Mouse (Mus musculus) neural tube, embryonic 12.5 days (tissue): ENCODE data around the gene Atxn1. TPM values are rescaled to one million over a fixed set of nuclear protein-coding genes. Genes with fewer than 3 reads are reported as not detected.

Experiments
- ATAC-seq: fragments of 200-750 bp; cut with Nextera tagmentation; 2 replicates; pipeline ENCODE4 v1.8.0; 2017; ENCODE audit warnings: low read depth, mild to moderate bottlenecking, moderate TSS enrichment, moderate library complexity; ENCODE audit not compliant: low FRiP score
- H3K27ac ChIP-seq: fragments of 300-500 bp; sonication (generic); 2 replicates; pipeline ENCODE4 v1.5.1; 2016
- H3K27me3 ChIP-seq: fragments of 300-500 bp; sonication (generic); replicated peaks from 2 replicates; pipeline ENCODE4 v1.6.1; 2016; ENCODE audit warnings: mild to moderate bottlenecking
- H3K36me3 ChIP-seq: fragments of 300-500 bp; sonication (generic); 2 replicates; pipeline ENCODE4 v1.6.1; 2016; ENCODE audit warnings: mild to moderate bottlenecking
- H3K4me1 ChIP-seq: fragments of 300-500 bp; sonication (generic); 2 replicates; pipeline ENCODE4 v1.6.1; 2016
- H3K4me2 ChIP-seq: fragments of 300-500 bp; sonication (generic); replicated peaks from 2 replicates; pipeline ENCODE4 v1.6.1; 2016; ENCODE audit warnings: mild to moderate bottlenecking
- H3K4me3 ChIP-seq: fragments of 300-500 bp; sonication (generic); 2 replicates; pipeline ENCODE4 v1.5.1; 2016
- H3K9ac ChIP-seq: fragments of 300-500 bp; sonication (generic); 2 replicates; pipeline ENCODE4 v1.6.1; 2016; ENCODE audit warnings: mild to moderate bottlenecking
- H3K9me3 ChIP-seq: fragments of 300-500 bp; sonication (generic); 2 replicates; pipeline ENCODE4 v1.6.1; 2016; ENCODE audit warnings: mild to moderate bottlenecking
- WGBS: fragments of 180-500 bp; shearing (Covaris S2); methylation state at CpG from one replicate; pipeline ENCODE4 v1.1.7; 2016; 5-methylcytosine and 5-hydroxymethylcytosine counted together
- polyA plus RNA-seq: library from polyadenylated mRNA; unstranded; fragments of >200 nt; fragmentation: Nextera tagmentation; extraction: Ambion mirVana; gene quantifications from 2 replicates; pipeline ENCODE4 v1.2.1, GENCODE M21; 2016

Atxn1 gene
- polyA plus RNA-seq, 1 experiment from 2014 or later, result 3.4 TPM

- Histone ChIP-seq H3K27me3 (no peaks in the 10 kb centered on the region), H3K9ac (no peak overlapping the region), H3K4me1 (0 out of 2 replicates have a peak, but pooled peaks cover 3% of the 10 kb centered on the region), H3K4me3 (no peak overlapping the region), H3K9me3 (no peaks in the 10 kb centered on the region), H3K36me3 (no peaks in the 10 kb centered on the region), H3K4me2 (no peak overlapping the region), H3K27ac (no peak overlapping the region)
- 91% methylated on average over 5 of the region's 5 CpGs for WGBS
- ATAC-seq, result no peak
These were observed 84.3 kb downstream of the Atxn1 start for GRCm38 (mm10) chr13:45880543-45880845.

GRCm38 (mm10) chr13:45879746-45880542, 84.9 kb downstream of the Atxn1 start:
- no peaks in the 10 kb centered on the region for H3K36me3 ChIP-seq
- no peak overlapping the region for H3K9ac ChIP-seq
- H3K4me1 ChIP-seq, result 0 out of 2 replicates have a peak, but pooled peaks cover 3% of the 10 kb centered on the region
- no peak overlapping the region for H3K4me3 ChIP-seq
- H3K4me2 ChIP-seq, result no peak overlapping the region
- no peak overlapping the region for H3K27ac ChIP-seq
- H3K27me3 ChIP-seq, result no peaks in the 10 kb centered on the region
- no peak for ATAC-seq
- 66% methylated on average over 14 of the region's 14 CpGs for WGBS
- H3K9me3 ChIP-seq, result no peaks in the 10 kb centered on the region

- Histone ChIP-seq H3K36me3 (no peaks in the 10 kb centered on the region), H3K4me1 (no peaks in the 10 kb centered on the region), H3K4me2 (no peak overlapping the region), H3K4me3 (no peak overlapping the region), H3K27me3 (no peaks in the 10 kb centered on the region), H3K9me3 (no peaks in the 10 kb centered on the region), H3K9ac (no peak overlapping the region), H3K27ac (no peak overlapping the region)
- ATAC-seq, result no peak
- 80% methylated on average over 5 of the region's 5 CpGs for WGBS
These were observed 87.9 kb downstream of the Atxn1 start for GRCm38 (mm10) chr13:45876939-45877338.

GRCm38 (mm10) chr13:45876368-45876760, 88.4 kb downstream of the Atxn1 start:
- Histone ChIP-seq H3K4me3 (no peak overlapping the region), H3K27me3 (no peaks in the 10 kb centered on the region), H3K4me1 (no peaks in the 10 kb centered on the region), H3K36me3 (no peaks in the 10 kb centered on the region), H3K4me2 (no peak overlapping the region), H3K9me3 (no peaks in the 10 kb centered on the region), H3K9ac (no peak overlapping the region), H3K27ac (no peak overlapping the region)
- ATAC-seq, result no peak
- 85% methylated on average over 2 of the region's 2 CpGs for WGBS

GRCm38 (mm10) chr13:45875686-45876367, 89.0 kb downstream of the Atxn1 start:
- no peak overlapping the region for H3K4me3 ChIP-seq
- H3K4me2 ChIP-seq, result no peak overlapping the region
- no peaks in the 10 kb centered on the region for H3K36me3 ChIP-seq
- no peak overlapping the region for H3K27ac ChIP-seq
- no peak overlapping the region for H3K9ac ChIP-seq
- H3K9me3 ChIP-seq, result no peaks in the 10 kb centered on the region
- no peaks in the 10 kb centered on the region for H3K4me1 ChIP-seq
- ATAC-seq, result no peak
- 87% methylated on average over 6 of the region's 6 CpGs for WGBS
- no peaks in the 10 kb centered on the region for H3K27me3 ChIP-seq

GRCm38 (mm10) chr13:45874196-45874595, 90.6 kb downstream of the Atxn1 start:
- H3K27me3 ChIP-seq, result no peaks in the 10 kb centered on the region
- H3K27ac ChIP-seq, result no peak overlapping the region
- no peak overlapping the region for H3K4me3 ChIP-seq
- no peaks in the 10 kb centered on the region for H3K4me1 ChIP-seq
- 93% methylated on average over 4 of the region's 4 CpGs for WGBS
- H3K4me2 ChIP-seq, result no peak overlapping the region
- no peak for ATAC-seq
- no peaks in the 10 kb centered on the region for H3K36me3 ChIP-seq
- no peak overlapping the region for H3K9ac ChIP-seq
- H3K9me3 ChIP-seq, result no peaks in the 10 kb centered on the region

GRCm38 (mm10) chr13:45872966-45873365, 91.8 kb downstream of the Atxn1 start:
- no peaks in the 10 kb centered on the region for H3K9me3 ChIP-seq
- H3K4me1 ChIP-seq, result no peaks in the 10 kb centered on the region
- no peak overlapping the region for H3K4me2 ChIP-seq
- no peak overlapping the region for H3K4me3 ChIP-seq
- no peak overlapping the region for H3K27ac ChIP-seq
- no peaks in the 10 kb centered on the region for H3K27me3 ChIP-seq
- 94% methylated on average over 7 of the region's 7 CpGs for WGBS
- ATAC-seq, result no peak
- no peak overlapping the region for H3K9ac ChIP-seq
- no peaks in the 10 kb centered on the region for H3K36me3 ChIP-seq

GRCm38 (mm10) chr13:45872041-45872746, 92.6 kb downstream of the Atxn1 start:
- no peaks in the 10 kb centered on the region for H3K36me3 ChIP-seq
- H3K4me1 ChIP-seq, result no peaks in the 10 kb centered on the region
- no peaks in the 10 kb centered on the region for H3K27me3 ChIP-seq
- H3K9ac ChIP-seq, result no peak overlapping the region
- ATAC-seq, result no peak
- no peaks in the 10 kb centered on the region for H3K9me3 ChIP-seq
- no peak overlapping the region for H3K4me2 ChIP-seq
- H3K27ac ChIP-seq, result no peak overlapping the region
- 87% methylated on average over 14 of the region's 14 CpGs for WGBS
- no peak overlapping the region for H3K4me3 ChIP-seq

GRCm38 (mm10) chr13:45871554-45871953, 93.3 kb downstream of the Atxn1 start:
- Histone ChIP-seq H3K27ac (no peak overlapping the region), H3K36me3 (no peaks in the 10 kb centered on the region), H3K9ac (no peak overlapping the region), H3K27me3 (no peaks in the 10 kb centered on the region), H3K4me1 (no peaks in the 10 kb centered on the region), H3K4me2 (no peak overlapping the region), H3K4me3 (no peak overlapping the region), H3K9me3 (no peaks in the 10 kb centered on the region)
- 70% methylated on average over 7 of the region's 7 CpGs for WGBS
- ATAC-seq, result no peak

- WGBS, result 87% methylated on average over 8 of the region's 8 CpGs
- no peak for ATAC-seq
- Histone ChIP-seq H3K9ac (no peak overlapping the region), H3K27me3 (no peaks in the 10 kb centered on the region), H3K4me2 (no peak overlapping the region), H3K36me3 (no peaks in the 10 kb centered on the region), H3K27ac (no peak overlapping the region), H3K4me3 (no peak overlapping the region), H3K9me3 (no peaks in the 10 kb centered on the region), H3K4me1 (no peaks in the 10 kb centered on the region)
These were observed 95.9 kb downstream of the Atxn1 start for GRCm38 (mm10) chr13:45868886-45869285.

GRCm38 (mm10) chr13:45867273-45867672, 97.5 kb downstream of the Atxn1 start:
- no peak for ATAC-seq
- Histone ChIP-seq H3K4me2 (no peak overlapping the region), H3K9ac (no peak overlapping the region), H3K4me3 (no peak overlapping the region), H3K9me3 (no peaks in the 10 kb centered on the region), H3K27me3 (no peaks in the 10 kb centered on the region), H3K27ac (no peak overlapping the region), H3K36me3 (no peaks in the 10 kb centered on the region), H3K4me1 (no peaks in the 10 kb centered on the region)
- whole genome bisulfite sequencing, result 88% methylated on average over 14 of the region's 14 CpGs

- Histone ChIP-seq H3K9ac (no peak overlapping the region), H3K27me3 (no peaks in the 10 kb centered on the region), H3K4me3 (no peak overlapping the region), H3K36me3 (no peaks in the 10 kb centered on the region), H3K9me3 (no peaks in the 10 kb centered on the region), H3K27ac (no peak overlapping the region), H3K4me2 (no peak overlapping the region), H3K4me1 (no peaks in the 10 kb centered on the region)
- no peak for ATAC-seq
- 93% methylated on average over 8 of the region's 8 CpGs for WGBS
These were observed 98.1 kb downstream of the Atxn1 start for GRCm38 (mm10) chr13:45866615-45867245.
